Mouse (Mus musculus) gastrocnemius, postnatal 14 days (tissue): ENCODE measurements around the gene Hemk1. TPM values are rescaled to one million over a fixed set of nuclear protein-coding genes. Genes with fewer than 3 reads are reported as not detected.
A peak's percentile ranks its signal among the peaks of the same experiment; 100 is the strongest.

ENCODE experiments used
- DNase-seq: peaks from one replicate; pipeline ENCODE4 v3.0.0; 2021; ENCODE audit warnings: mixed read lengths
- intact Hi-C: fragments of 180-260 bp; cut with DNase I; formaldehyde crosslinking; loops from one replicate; pipeline ENCODE4 v1.15.1; 2025; ENCODE audit warnings: low total_unique reads
- total RNA-seq, 2 experiments: library from RNA; stranded (reverse); gene quantifications; 2 replicates each; pipeline ENCODE4 v1.2.3; 2021

The Hemk1 gene
- total RNA-seq, 2 experiments from 2014 or later = 12.0 to 13.2 TPM

GRCm38 (mm10) chr9:107347586-107348183 is 9.5 kb upstream of the Hemk1 start:
- no peak for DNase-seq
- intact Hi-C loops = no loop called here

DNA sequence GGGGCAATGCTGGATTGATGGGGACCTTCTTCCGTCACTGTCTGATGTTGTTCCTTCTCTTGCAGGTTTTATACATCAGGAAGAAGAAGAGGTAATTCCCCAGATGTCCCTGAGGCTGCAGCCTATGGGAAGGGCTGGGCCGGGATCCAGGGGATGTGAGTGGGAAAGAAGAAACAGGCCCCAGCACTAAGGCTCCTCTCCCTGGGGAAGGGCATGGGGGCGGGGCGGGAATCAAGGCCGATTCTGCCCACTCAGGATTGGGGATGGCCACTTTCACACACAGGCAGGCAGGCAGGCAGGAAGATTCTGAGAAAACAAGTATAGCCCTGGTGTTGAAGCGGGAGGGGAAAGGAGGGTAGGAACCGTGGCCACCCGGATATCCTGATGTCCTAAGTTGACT is 7.9 kb upstream of the Hemk1 start:
- DNase-seq = no peak
- intact Hi-C loops = no loop called here

- no peak for DNase-seq
- intact Hi-C loops = no loop called here
Measured at GRCm38 (mm10) chr9:107344027-107344426, 5.9 kb upstream of the Hemk1 start.

GRCm38 (mm10) chr9:107343146-107343943 is 5.2 kb upstream of the Hemk1 start:
- intact Hi-C loops = no loop called here
- peak; percentile 59 for DNase-seq

GRCm38 (mm10) chr9:107342201-107342709 is 4.1 kb upstream of the Hemk1 start:
- DNase-seq = no peak
- intact Hi-C loops = no loop called here

DNA sequence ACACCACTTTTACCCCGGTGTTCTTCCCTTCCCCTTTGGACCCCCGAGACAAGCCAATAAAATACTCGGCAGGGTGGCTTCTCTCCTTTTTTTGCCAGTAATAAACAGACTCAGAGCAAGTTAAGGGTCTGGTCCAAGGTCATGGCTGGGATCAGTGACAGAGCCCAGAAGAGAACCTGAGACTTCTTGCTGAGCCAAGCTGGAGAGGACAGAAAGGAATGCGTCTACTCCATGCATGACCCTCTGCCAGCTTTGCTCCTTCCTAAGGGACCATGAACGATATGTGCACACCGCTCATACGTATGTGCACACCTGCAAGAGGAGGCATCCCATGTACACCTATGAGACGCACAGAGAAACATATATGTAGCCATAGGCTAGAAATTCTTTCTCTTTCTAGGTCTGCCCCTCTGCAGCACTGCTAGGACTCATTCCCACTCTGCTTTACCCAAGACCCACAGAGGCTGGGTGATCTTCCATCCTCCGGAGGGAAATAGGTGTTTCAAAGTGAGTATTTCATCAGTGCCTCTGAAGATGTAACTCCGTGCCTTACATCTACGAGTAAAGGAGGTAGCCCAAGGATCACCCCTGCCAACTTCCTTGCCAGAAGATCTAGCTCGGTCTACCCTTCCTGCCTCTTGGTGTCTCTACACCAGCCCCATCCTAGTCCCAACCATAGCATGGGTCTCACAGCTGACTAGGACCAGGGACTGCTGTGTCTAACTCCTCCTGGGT is 2.9 kb upstream of the Hemk1 start:
- DNase-seq = peak; percentile 32
- intact Hi-C loops = no loop called here

DNA sequence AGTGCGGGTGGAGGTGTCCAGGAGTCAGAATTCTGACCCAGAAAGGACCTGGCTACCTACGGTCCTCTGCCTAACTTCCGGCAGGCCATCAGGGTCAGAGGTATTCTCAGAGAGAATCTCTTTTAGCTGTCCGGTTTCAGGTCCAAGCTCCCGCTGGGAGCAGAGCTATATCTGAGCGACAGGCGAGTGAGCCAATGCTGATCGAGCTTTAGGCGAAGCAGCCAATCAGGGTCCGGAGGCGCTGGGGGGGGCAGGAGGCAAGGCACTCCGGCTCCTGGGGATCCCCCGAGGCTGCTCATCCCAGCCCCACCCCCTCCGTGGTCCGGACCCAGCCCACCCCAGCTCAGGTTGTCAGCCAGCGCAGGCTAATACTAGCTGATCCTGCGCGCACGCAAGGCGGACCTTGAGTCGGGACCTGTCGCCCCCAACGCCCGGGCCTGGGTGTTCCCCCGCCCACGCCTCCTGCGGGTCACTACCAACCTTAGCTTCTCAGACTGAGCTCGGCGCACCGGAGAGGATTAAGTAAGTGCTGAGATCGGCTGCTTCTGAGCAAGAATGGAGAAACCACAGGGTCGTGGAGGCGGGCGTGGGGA is 2.2 kb upstream of the Hemk1 start, which contains the start of gene 6430571L13Rik:
Gene 6430571L13Rik (plus strand): TSS at position 336 of the 593 bp plus-strand sequence.
- DNase-seq = peak; percentile 94
- intact Hi-C loops = no loop called here

GRCm38 (mm10) chr9:107336386-107336785 is 1.8 kb downstream of the Hemk1 start:
- no peak for DNase-seq
- intact Hi-C loops = no loop called here

- DNase-seq = peak; percentile 64
Measured at GRCm38 (mm10) chr9:107335909-107336308, 2.2 kb downstream of the Hemk1 start.

DNA sequence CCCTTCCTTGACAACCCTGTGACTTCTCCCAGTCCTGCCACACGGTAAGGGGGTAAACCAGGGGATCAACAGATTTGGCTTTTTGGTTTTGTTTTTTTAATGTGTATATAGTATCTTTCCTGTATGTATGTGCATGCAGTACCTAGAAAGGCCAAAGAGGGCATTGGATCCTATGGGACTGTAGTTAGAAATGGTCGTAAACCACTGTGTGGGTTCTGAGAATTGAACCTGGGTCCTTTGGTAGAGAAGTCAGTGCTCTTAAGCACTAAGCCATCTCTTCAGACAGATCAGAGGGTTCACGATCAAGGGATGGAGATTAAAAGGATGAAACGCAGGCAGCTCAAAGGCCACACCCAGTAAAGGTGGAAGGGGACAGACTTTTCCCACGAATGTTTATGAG is 3.1 kb downstream of the Hemk1 start:
- intact Hi-C loops = loop anchor here (2.0 kb wide), 1 partner anchor 42 kb away; no protein-coding TSS in a partner anchor
- DNase-seq = no peak

More at GRCm38 (mm10) chr9:107335909-107336308, 2.2 kb downstream of the Hemk1 start:
- intact Hi-C loops = loop anchor here (2.0 kb wide), 1 partner anchor 43 kb away; no protein-coding TSS in a partner anchor

DNA sequence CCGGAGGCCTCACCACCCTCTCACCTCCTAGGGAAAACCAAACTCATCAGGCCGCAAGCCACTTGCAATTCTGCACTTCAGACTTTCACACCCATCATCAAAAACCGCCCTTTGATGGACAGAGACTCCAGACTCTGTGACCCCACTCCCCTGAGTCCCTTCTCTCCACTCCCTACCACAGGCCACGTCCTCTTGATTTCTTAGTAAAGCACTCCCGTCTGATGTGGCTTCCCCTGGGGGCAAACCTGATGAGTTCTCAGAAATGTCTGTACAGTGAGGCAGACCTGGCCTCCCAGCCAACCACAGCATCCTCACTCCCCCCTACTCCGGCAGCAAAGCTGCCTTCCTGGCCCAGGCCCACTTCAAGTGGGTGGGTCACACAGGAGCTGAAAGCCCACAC is 3.8 kb downstream of the Hemk1 start:
- intact Hi-C loops = loop anchor here (2.0 kb wide), 1 partner anchor 42 kb away; no protein-coding TSS in a partner anchor
- DNase-seq = no peak

- intact Hi-C loops = loop anchor here (2.0 kb wide), 1 partner anchor 41 kb away; no protein-coding TSS in a partner anchor
- DNase-seq = no peak
Measured at GRCm38 (mm10) chr9:107333686-107334085, 4.5 kb downstream of the Hemk1 start.

DNA sequence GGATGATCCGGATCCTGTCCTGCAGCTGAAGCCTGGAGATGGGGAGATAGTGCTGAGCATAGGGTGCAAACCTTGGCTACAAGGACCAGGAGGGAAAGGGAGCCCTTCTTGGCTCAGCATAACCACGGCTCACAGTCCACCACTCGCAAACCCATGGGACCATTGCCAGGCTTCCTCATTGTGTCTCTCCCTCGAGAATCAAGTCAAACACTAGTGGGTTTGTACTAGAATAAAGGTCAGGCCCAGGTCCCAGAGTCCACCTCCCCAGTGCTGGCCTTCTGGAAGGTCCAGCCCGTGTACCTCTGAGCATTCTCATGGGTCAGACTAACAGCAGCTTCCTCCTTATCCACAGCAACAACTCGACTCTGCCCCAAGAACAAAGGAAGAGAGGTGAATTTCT is 7.4 kb downstream of the Hemk1 start:
- intact Hi-C loops = no loop called here
- no peak for DNase-seq

- intact Hi-C loops = no loop called here
- DNase-seq = no peak
Measured at GRCm38 (mm10) chr9:107327879-107328620, 10.1 kb downstream of the Hemk1 start.

DNA sequence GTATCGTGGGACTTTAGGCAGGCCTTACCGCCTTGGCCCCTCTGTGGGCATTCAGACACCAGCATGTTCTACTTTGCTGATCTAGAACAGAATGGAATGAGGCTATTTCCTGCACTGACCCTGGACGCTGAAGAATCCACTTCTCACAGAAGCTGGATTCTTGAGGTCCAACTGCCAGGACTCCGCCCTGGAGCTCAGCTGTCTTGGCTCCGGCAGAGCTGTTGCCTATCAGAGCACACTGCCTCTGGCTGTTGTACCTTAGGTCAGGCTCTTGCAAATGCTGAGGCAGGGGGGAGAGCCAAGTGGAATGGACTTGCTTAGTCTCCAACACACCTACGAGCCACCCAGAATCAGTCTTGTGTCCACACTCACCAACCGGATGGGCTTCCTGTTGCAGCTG is 12.2 kb downstream of the Hemk1 start:
- DNase-seq = peak; percentile 68
- intact Hi-C loops = no loop called here

- peak; percentile 55 for DNase-seq
- intact Hi-C loops = no loop called here
Measured at GRCm38 (mm10) chr9:107324799-107325561, 13.2 kb downstream of the Hemk1 start.

GRCm38 (mm10) chr9:107323558-107323957 is 14.6 kb downstream of the Hemk1 start:
- intact Hi-C loops = no loop called here

GRCm38 (mm10) chr9:107322461-107323050 is 15.6 kb downstream of the Hemk1 start:
- DNase-seq = no peak
- intact Hi-C loops = no loop called here

More at GRCm38 (mm10) chr9:107323558-107323957, 14.6 kb downstream of the Hemk1 start:
- peak; percentile 93 for DNase-seq
